Mouse (Mus musculus): ENCODE measurements at regions not wholly inside any gene's neighbourhood (a gene's known extent, or its start where the extent isn't known, plus 50 kb on each side); places are given as distances from the start of the nearest gene placed in this dataset.

DNA sequence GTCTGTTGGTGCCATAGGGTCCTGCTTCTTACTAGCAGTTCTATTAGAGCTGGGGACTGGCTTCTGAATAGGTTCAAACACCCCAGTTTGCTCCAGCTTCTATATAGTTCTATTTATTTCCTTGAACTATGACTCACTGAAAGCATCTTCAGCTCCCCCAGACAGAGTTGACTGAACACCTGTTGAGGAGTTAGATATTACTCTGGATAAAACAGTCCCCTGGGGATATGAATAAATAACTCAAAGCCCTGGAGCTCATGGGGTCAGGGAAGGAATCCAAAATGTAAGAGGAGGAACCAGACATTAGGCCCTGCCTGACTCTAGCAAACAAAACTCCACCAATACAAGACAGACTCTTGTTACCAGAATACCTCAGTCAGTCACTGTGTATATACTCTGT is 341.4 kb downstream of the Gm49356 start:
- H3K36me3 ChIP-seq (replicated peaks) = no peaks in the 10 kb centered on the region
- H3K27me3 ChIP-seq (replicated peaks) = no peaks in the 10 kb centered on the region
- H3K4me1 ChIP-seq = no peaks in the 10 kb centered on the region
- no peak overlapping the region for H3K4me3 ChIP-seq
- no peak for ATAC-seq (replicated peaks)
- H3K9ac ChIP-seq = no peak overlapping the region
- H3K9me3 ChIP-seq = no peaks in the 10 kb centered on the region
- H3K27ac ChIP-seq = no peak overlapping the region
- no peak overlapping the region for H3K4me2 ChIP-seq

DNA sequence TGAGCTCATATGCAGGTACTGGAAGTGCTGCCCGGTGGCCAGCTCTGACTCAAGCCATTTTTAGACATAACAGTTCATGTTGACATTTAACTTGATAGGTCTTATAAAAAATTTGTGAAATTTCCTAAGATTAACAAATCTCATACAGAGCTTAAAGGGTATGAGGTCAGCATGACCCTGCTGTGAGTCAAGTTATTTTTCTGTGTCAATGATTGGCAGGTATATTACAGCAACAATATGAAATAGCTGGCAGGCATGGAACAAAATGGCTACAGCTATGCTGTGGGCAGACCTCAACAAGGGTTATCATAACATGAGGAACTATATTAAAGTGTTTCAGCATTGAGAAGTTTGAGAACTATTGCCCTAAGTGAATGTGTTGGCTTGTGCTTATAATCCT is 342.6 kb downstream of the Gm49356 start:
- H3K36me3 ChIP-seq (replicated peaks) = no peaks in the 10 kb centered on the region
- H3K4me1 ChIP-seq = no peaks in the 10 kb centered on the region
- WGBS = 80% methylated on average over 1 of the region's 1 CpGs
- no peaks in the 10 kb centered on the region for H3K27me3 ChIP-seq (replicated peaks)
- H3K27ac ChIP-seq = no peak overlapping the region
- no peak overlapping the region for H3K4me2 ChIP-seq
- no peak for ATAC-seq (replicated peaks)
- H3K9ac ChIP-seq = no peak overlapping the region
- no peak overlapping the region for H3K4me3 ChIP-seq
- H3K9me3 ChIP-seq = no peaks in the 10 kb centered on the region

DNA sequence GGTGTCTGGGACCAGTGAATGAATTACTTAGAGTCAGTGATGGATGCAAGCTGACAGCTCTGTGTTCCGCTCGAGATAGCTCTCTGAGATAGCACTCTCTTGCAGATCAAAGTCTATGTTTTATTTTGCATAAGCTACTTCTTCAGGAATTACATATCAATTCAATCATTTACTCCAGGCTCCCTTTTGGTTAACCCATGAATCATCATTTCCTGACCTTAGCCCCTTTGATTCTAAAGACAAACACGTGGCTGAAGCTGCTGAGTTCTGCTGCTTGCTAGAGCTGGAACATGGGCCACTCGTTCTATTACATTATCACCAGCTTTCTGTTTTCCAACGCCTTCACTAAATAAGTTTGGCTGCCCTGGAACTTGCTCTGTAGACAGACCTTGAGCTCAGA is 343.2 kb downstream of the Gm49356 start:
- H3K4me1 ChIP-seq = no peaks in the 10 kb centered on the region
- no peak overlapping the region for H3K4me3 ChIP-seq
- no peaks in the 10 kb centered on the region for H3K36me3 ChIP-seq (replicated peaks)
- WGBS = 85% methylated on average over 5 of the region's 5 CpGs
- H3K27ac ChIP-seq = no peak overlapping the region
- H3K4me2 ChIP-seq = no peak overlapping the region
- no peaks in the 10 kb centered on the region for H3K27me3 ChIP-seq (replicated peaks)
- ATAC-seq (replicated peaks) = no peak
- no peaks in the 10 kb centered on the region for H3K9me3 ChIP-seq
- H3K9ac ChIP-seq = no peak overlapping the region

DNA sequence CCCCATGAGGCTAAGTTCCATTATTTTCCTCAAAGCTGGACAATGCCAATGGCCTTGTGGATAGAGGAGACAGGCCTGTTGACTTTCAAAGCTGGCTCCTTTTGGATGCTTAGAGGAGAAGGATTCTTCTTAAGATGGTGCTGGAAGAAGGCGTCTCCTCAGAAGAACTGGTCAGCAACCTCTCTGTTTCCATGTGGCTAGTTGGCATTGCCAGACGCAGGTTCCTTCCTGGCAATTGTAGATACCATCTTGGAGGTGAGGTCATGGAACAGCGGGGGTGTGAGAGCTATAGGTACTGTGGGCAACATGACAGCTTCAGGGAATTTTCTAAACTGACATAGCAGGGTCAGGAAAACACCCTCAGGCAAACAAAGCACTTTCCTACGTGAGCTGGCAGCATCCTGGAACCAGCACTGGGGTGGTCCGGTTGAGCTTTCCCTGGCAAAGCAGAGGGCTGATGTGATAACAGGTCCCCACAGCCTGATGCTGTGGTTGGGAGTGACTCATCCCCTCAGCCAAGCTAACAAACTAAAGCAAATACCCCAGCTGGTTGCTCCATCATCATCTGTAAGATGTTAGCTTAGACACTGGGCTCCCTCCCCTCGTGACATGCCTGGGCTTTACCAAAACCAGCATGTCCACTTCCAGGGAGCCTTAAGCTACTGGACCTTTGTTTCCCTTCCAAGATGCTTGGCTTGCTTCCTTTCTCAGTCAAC is 348.5 kb downstream of the Gm49356 start:
- Histone ChIP-seq H3K4me1 (no peaks in the 10 kb centered on the region), H3K27ac (no peak overlapping the region), H3K9ac (no peak overlapping the region), H3K27me3 (replicated peaks) (no peaks in the 10 kb centered on the region), H3K4me2 (no peak overlapping the region), H3K4me3 (no peak overlapping the region), H3K36me3 (replicated peaks) (no peaks in the 10 kb centered on the region), H3K9me3 (no peaks in the 10 kb centered on the region)
- WGBS = 84% methylated on average over 6 of the region's 6 CpGs
- ATAC-seq (replicated peaks) = no peak

DNA sequence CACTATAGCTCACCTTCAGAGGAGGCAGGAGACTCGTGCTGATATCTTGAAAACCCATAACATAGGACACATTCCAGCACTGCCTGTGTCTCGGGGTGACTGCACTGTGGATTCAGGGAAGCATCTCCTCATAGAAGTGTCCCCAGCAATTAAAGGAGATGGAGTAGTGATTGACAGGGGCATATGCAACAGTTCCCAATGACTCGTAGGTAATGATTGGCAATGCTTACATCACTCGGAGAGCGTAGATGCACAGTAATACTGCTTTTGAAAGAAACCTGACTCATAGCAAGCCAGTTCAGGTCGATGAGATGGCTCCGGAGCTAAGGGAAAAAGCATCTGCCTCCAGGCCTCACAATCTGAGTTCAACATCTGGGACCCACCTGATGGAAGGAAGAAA is 352.7 kb downstream of the Gm49356 start:
- Histone ChIP-seq H3K36me3 (replicated peaks) (no peaks in the 10 kb centered on the region), H3K4me3 (no peak overlapping the region), H3K9me3 (no peaks in the 10 kb centered on the region), H3K27ac (no peak overlapping the region), H3K4me1 (no peaks in the 10 kb centered on the region), H3K9ac (no peak overlapping the region), H3K27me3 (replicated peaks) (no peaks in the 10 kb centered on the region), H3K4me2 (no peak overlapping the region)
- 87% methylated on average over 7 of the region's 7 CpGs for WGBS
- no peak for ATAC-seq (replicated peaks)

DNA sequence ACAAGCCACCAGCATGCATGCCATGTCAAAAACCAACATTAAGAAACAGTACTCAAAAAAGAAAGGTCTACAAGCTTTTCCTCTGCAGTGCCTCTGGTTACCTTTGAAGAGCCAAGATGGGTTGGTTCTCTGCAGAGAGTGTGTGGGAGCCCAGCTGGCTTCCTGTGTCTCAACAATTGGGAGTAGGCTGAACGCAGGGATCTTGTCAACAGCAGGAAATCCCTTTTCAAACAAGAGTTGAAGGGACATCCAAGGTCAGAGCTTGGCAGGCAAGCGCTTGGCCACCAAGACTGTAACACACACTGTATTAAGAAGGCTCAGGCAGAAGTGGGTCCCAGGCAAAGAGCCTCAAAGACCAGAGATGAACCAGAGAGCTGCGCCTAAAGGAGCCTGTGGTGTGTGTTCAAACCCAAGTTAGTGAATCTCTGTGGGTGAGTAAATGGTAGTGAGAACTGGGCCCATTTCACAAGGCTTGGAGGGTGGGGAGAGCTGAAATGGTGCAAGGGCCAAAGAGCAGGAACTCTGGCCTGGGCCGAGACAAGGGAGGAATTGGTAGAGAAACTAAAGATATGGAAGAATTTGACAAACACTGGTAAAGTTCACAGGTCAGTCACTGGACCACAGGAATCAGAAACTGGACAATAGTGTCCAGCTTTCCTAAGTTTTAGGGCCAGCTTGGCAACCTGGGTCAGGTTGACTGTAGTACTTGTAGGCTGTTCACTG is 357.0 kb downstream of the Gm49356 start:
- H3K27me3 ChIP-seq (replicated peaks) = no peaks in the 10 kb centered on the region
- H3K9me3 ChIP-seq = no peaks in the 10 kb centered on the region
- no peak overlapping the region for H3K4me2 ChIP-seq
- no peak overlapping the region for H3K9ac ChIP-seq
- no peak overlapping the region for H3K27ac ChIP-seq
- WGBS = 75% methylated on average over 4 of the region's 4 CpGs
- no peaks in the 10 kb centered on the region for H3K4me1 ChIP-seq
- ATAC-seq (replicated peaks) = no peak
- H3K4me3 ChIP-seq = no peak overlapping the region
- H3K36me3 ChIP-seq (replicated peaks) = no peaks in the 10 kb centered on the region

DNA sequence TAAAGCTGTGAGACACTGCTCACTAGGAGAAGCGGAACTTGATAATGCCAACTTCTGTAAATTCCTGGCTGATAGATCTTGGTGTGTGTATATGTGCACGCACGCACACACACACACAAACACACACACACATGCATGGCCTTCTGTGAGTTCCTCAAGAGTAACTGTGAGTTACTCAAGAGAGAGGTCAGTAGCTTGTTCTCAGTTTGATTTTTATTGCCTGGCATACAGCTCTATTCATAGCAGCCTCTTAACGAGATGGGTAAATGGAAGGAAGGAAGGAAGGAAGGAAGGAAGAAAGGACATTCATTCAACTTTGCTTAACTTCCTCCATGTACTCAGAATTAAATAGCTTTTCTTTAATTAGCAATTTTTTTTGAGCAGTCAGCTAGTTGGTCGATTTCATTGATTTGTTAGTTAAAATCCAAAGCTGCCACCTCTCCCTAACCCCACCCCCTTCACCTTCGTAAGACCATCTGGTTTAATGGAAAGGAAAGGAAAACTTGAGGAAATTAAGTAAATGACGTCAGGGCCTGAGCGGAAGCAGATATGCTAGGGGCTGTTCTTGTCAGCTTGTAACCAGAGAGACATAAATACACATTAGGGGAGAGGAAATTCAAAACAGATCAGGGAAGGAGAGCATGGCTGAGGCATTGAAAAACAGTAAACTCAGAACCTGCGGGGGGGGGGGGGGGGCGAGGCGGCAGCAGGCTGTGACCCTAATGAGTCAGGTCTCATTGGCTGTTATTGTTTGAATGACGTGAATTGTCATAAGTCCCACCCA is 359.6 kb downstream of the Gm49356 start:
- Histone ChIP-seq H3K9ac (no peak overlapping the region), H3K4me2 (no peak overlapping the region), H3K4me1 (no peaks in the 10 kb centered on the region), H3K9me3 (no peaks in the 10 kb centered on the region), H3K4me3 (no peak overlapping the region), H3K27me3 (replicated peaks) (no peaks in the 10 kb centered on the region), H3K36me3 (replicated peaks) (no peaks in the 10 kb centered on the region), H3K27ac (no peak overlapping the region)
- no peak for ATAC-seq (replicated peaks)
- 62% methylated on average over 12 of the region's 12 CpGs for WGBS

DNA sequence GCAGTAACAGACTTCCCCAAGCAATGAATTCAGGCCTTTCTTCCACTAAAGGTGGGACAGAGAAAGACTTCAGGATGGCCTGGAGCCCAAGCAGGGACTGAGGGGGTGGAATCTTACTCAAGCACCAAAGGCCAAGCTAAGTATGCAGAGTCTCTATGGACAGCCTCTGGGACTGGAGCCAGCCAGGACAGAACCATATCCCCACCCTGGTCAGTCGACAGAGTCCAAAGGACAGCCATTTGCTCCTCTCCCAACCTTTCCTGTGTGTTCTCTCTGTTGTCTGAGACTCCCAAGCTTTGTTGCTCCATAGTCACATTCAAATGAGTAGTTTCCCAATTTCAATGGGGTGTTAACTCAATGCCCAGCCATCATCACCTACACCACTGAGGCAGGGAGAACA is 372.3 kb downstream of the Gm49356 start:
- H3K9ac ChIP-seq = no peak overlapping the region
- no peak for ATAC-seq (replicated peaks)
- 80% methylated on average over 1 of the region's 1 CpGs for WGBS
- no peaks in the 10 kb centered on the region for H3K27me3 ChIP-seq (replicated peaks)
- H3K4me3 ChIP-seq = no peak overlapping the region
- H3K4me1 ChIP-seq = no peaks in the 10 kb centered on the region
- H3K4me2 ChIP-seq = no peak overlapping the region
- H3K27ac ChIP-seq = no peak overlapping the region
- H3K36me3 ChIP-seq (replicated peaks) = no peaks in the 10 kb centered on the region
- no peaks in the 10 kb centered on the region for H3K9me3 ChIP-seq

DNA sequence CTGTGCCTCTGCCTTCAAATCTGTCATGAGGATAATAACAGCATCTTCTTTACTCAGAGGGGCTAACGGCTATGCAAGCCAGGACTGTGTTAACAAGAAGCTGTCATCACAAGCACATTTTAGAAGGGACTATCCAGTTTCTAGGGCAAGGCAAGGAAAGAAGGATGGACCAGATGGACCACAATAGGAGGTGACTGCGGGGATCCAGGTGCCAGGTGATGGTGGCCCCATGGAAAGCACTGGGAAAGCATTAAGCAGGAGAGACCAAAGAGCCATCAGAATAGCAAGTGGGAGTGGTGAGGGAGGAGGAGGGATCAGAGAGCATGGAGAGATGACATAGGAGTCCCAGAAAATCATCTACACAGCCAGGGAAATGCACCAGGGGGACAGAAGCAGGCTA is 373.3 kb downstream of the Gm49356 start:
- no peak overlapping the region for H3K27ac ChIP-seq
- H3K36me3 ChIP-seq (replicated peaks) = no peaks in the 10 kb centered on the region
- H3K4me1 ChIP-seq = no peaks in the 10 kb centered on the region
- H3K4me3 ChIP-seq = no peak overlapping the region
- no peaks in the 10 kb centered on the region for H3K9me3 ChIP-seq
- H3K4me2 ChIP-seq = no peak overlapping the region
- no peak for ATAC-seq (replicated peaks)
- no peaks in the 10 kb centered on the region for H3K27me3 ChIP-seq (replicated peaks)
- 87% methylated on average over 2 of the region's 2 CpGs for WGBS
- no peak overlapping the region for H3K9ac ChIP-seq

DNA sequence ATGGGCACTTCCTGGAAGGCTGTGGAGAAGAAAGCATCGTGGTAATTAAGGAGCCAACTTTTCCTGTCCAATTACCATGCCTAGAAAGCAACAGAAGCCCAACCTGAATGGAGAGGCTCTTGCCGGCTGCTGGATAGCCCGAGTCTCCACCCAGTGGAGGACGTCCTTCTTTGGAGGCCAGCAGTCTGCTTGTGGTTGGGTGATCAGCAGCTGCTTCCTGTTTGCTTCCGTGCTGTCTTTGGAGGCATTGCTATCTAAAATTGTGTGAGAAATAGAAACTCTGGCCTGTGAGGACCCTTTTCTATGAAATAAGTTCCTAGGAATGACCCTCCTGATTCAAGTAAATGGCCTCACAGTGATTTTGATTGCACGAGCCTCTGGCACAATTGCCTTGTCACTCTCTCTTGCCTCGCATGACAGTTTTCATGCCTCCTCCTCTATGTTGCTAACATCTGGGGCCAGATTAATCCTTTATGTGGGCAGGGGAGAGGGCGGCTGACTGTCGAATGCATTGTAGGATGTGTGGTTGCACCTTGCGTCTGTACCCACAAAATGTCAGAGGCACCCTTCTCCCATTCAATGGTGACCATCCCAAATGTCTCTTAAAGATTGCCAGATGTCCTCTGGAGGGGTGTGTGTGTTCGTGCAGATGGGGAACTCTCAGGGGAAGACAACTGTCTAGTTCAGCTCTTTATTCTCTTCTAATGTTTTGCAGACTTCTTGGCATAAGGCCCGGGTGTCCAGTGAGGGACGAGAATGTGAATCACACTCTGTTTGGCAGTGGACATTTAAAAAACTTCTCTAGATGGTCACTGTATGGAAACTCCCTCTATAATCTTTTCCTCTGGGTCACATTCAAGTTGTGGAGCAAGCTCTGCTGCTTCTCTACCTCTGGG is 374.6 kb downstream of the Gm49356 start:
- H3K27me3 ChIP-seq (replicated peaks) = no peaks in the 10 kb centered on the region
- no peak overlapping the region for H3K4me2 ChIP-seq
- H3K4me3 ChIP-seq = no peak overlapping the region
- H3K36me3 ChIP-seq (replicated peaks) = no peaks in the 10 kb centered on the region
- H3K9me3 ChIP-seq = no peaks in the 10 kb centered on the region
- H3K9ac ChIP-seq = no peak overlapping the region
- no peaks in the 10 kb centered on the region for H3K4me1 ChIP-seq
- ATAC-seq (replicated peaks) = no peak
- H3K27ac ChIP-seq = no peak overlapping the region
- 65% methylated on average over 13 of the region's 13 CpGs for WGBS

All from midbrain, embryonic 15.5 days (tissue).